Mouse (Mus musculus) embryonic facial prominence, embryonic 13.5 days (tissue): ENCODE measurements around the gene Lrrc23. TPM values are rescaled to one million over a fixed set of nuclear protein-coding genes. Genes with fewer than 3 reads are reported as not detected.

Experiments
- ATAC-seq: fragments of 200-750 bp; cut with Nextera tagmentation; 2 replicates; pipeline ENCODE4 v1.8.0; 2017; ENCODE audit warnings: low read depth; ENCODE audit not compliant: insufficient number of reproducible peaks, insufficient read depth, low FRiP score, low TSS enrichment
- H3K27ac ChIP-seq: fragments of 300-500 bp; sonication (generic); 2 replicates; pipeline ENCODE4 v1.5.1; 2015; ENCODE audit warnings: moderate library complexity, mild to moderate bottlenecking, inconsistent platforms
- H3K27me3 ChIP-seq: fragments of 300-500 bp; sonication (generic); 2 replicates; pipeline ENCODE4 v1.6.1; 2015; ENCODE audit warnings: mild to moderate bottlenecking, inconsistent platforms
- H3K36me3 ChIP-seq: fragments of 300-500 bp; sonication (generic); 2 replicates; pipeline ENCODE4 v1.6.1; 2015; ENCODE audit warnings: mild to moderate bottlenecking, inconsistent platforms
- H3K4me1 ChIP-seq: fragments of 300-500 bp; sonication (generic); 2 replicates; pipeline ENCODE4 v1.6.1; 2015; ENCODE audit warnings: inconsistent platforms
- H3K4me2 ChIP-seq: fragments of 300-500 bp; sonication (generic); 2 replicates; pipeline ENCODE4 v1.6.1; 2015; ENCODE audit warnings: moderate library complexity, mild to moderate bottlenecking, inconsistent platforms
- H3K4me3 ChIP-seq: fragments of 300-500 bp; sonication (generic); 2 replicates; pipeline ENCODE4 v1.5.1; 2015; ENCODE audit warnings: mild to moderate bottlenecking, inconsistent platforms
- H3K9ac ChIP-seq: fragments of 300-500 bp; sonication (generic); 2 replicates; pipeline ENCODE4 v1.6.1; 2015; ENCODE audit warnings: mild to moderate bottlenecking, inconsistent platforms
- H3K9me3 ChIP-seq: fragments of 300-500 bp; sonication (generic); 2 replicates; pipeline ENCODE4 v1.6.1; 2016; ENCODE audit warnings: inconsistent platforms
- WGBS: fragments of 180-500 bp; shearing (Covaris S2); methylation state at CpG from one replicate; pipeline ENCODE4 v1.1.7; 2015; ENCODE audit warnings: mixed read lengths; 5-methylcytosine and 5-hydroxymethylcytosine counted together
- polyA plus RNA-seq: library from polyadenylated mRNA; unstranded; fragments of >200 nt; fragmentation: Nextera tagmentation; extraction: Ambion mirVana; gene quantifications from 2 replicates; pipeline ENCODE4 v1.2.1, GENCODE M21; 2015

Lrrc23 gene
- polyA plus RNA-seq, 1 experiment from 2014 or later, result 0.97 TPM

GRCm38 (mm10) chr6:124787722-124788121 lies 8.2 kb upstream of the Lrrc23 start:
- Histone ChIP-seq H3K9ac (no peak overlapping the region), H3K27ac (no peak overlapping the region), H3K4me3 (no peak overlapping the region), H3K27me3 (no peaks in the 10 kb centered on the region), H3K4me1 (peaks cover 9% of the 10 kb centered on the region; the same call in 1 of the 2 replicates), H3K4me2 (no peak overlapping the region), H3K9me3 (no peaks in the 10 kb centered on the region), H3K36me3 (no peaks in the 10 kb centered on the region)
- no peak for ATAC-seq
- 81% methylated on average over 10 of the region's 10 CpGs for WGBS

- ATAC-seq, result no peak
These were observed 7.4 kb upstream of the Lrrc23 start for GRCm38 (mm10) chr6:124786756-124787420.

GRCm38 (mm10) chr6:124782436-124782835 lies 2.9 kb upstream of the Lrrc23 start:
- ATAC-seq, result no peak; the same call in 1 of the 2 replicates
- H3K36me3 ChIP-seq, result no peaks in the 10 kb centered on the region
- peaks cover 14% of the 10 kb centered on the region for H3K27me3 ChIP-seq
- H3K4me3 ChIP-seq, result no peak overlapping the region
- H3K9me3 ChIP-seq, result no peaks in the 10 kb centered on the region
- peak overlapping the region; percentile 28; the same call in 1 of the 2 replicates for H3K9ac ChIP-seq
- H3K4me1 ChIP-seq, result peaks cover 23% of the 10 kb centered on the region
- peak overlapping the region; percentile 70 for H3K27ac ChIP-seq
- H3K4me2 ChIP-seq, result peak overlapping the region; percentile 43
- 11% methylated on average over 6 of the region's 6 CpGs for WGBS

More at GRCm38 (mm10) chr6:124786756-124787420, 7.4 kb upstream of the Lrrc23 start:
- Histone ChIP-seq H3K4me1 (peaks cover 15% of the 10 kb centered on the region), H3K36me3 (no peaks in the 10 kb centered on the region), H3K9me3 (no peaks in the 10 kb centered on the region), H3K9ac (no peak overlapping the region), H3K4me2 (no peak overlapping the region), H3K4me3 (no peak overlapping the region), H3K27ac (no peak overlapping the region), H3K27me3 (no peaks in the 10 kb centered on the region)
- 56% methylated on average over 8 of the region's 8 CpGs for WGBS

- Histone ChIP-seq H3K4me3 (no peak overlapping the region), H3K4me1 (peaks cover 23% of the 10 kb centered on the region), H3K4me2 (no peak overlapping the region), H3K27ac (no peak overlapping the region), H3K9me3 (no peaks in the 10 kb centered on the region), H3K9ac (no peak overlapping the region), H3K36me3 (no peaks in the 10 kb centered on the region), H3K27me3 (peaks cover 14% of the 10 kb centered on the region)
- ATAC-seq, result no peak
- 83% methylated on average over 7 of the region's 7 CpGs for WGBS
These were observed 1.4 kb upstream of the Lrrc23 start for GRCm38 (mm10) chr6:124780917-124781316.

- WGBS, result 6% methylated on average over 10 of the region's 10 CpGs
- no peak for ATAC-seq
- H3K4me2 ChIP-seq, result peak overlapping the region; percentile 69
- H3K4me1 ChIP-seq, result peaks cover 23% of the 10 kb centered on the region
- H3K27me3 ChIP-seq, result peaks cover 14% of the 10 kb centered on the region
- H3K4me3 ChIP-seq, result peak overlapping the region; percentile 40
- H3K9me3 ChIP-seq, result no peaks in the 10 kb centered on the region
- H3K27ac ChIP-seq, result peak overlapping the region; percentile 28; the same call in 1 of the 2 replicates
- H3K9ac ChIP-seq, result peak overlapping the region; percentile 58
- no peaks in the 10 kb centered on the region for H3K36me3 ChIP-seq
These were observed 473 bp upstream of the Lrrc23 start for GRCm38 (mm10) chr6:124779984-124780416.

GRCm38 (mm10) chr6:124770511-124770910 lies 9.0 kb downstream of the Lrrc23 start:
- WGBS, result 90% methylated on average over 15 of the region's 15 CpGs
- no peak for ATAC-seq
- peaks cover 30% of the 10 kb centered on the region for H3K4me1 ChIP-seq
- no peak overlapping the region for H3K9ac ChIP-seq
- no peak overlapping the region for H3K4me2 ChIP-seq
- 0 out of 2 replicates have a peak, but pooled peaks cover 4% of the 10 kb centered on the region for H3K36me3 ChIP-seq
- H3K4me3 ChIP-seq, result no peak overlapping the region
- H3K27me3 ChIP-seq, result peaks cover 16% of the 10 kb centered on the region
- H3K9me3 ChIP-seq, result no peaks in the 10 kb centered on the region
- no peak overlapping the region for H3K27ac ChIP-seq

GRCm38 (mm10) chr6:124770013-124770412 lies 9.5 kb downstream of the Lrrc23 start:
- WGBS, result 60% methylated on average over 7 of the region's 7 CpGs
- Histone ChIP-seq H3K9ac (peak overlapping the region; percentile 77), H3K36me3 (0 out of 2 replicates have a peak, but pooled peaks cover 4% of the 10 kb centered on the region), H3K27ac (no peak overlapping the region), H3K4me1 (peaks cover 30% of the 10 kb centered on the region), H3K9me3 (no peaks in the 10 kb centered on the region), H3K4me2 (peak overlapping the region; percentile 92), H3K4me3 (peak overlapping the region; percentile 61), H3K27me3 (peaks cover 16% of the 10 kb centered on the region)
- ATAC-seq, result no peak

- peaks cover 16% of the 10 kb centered on the region for H3K27me3 ChIP-seq
- under 1% methylated on average over 53 of the region's 54 CpGs for WGBS
- H3K4me3 ChIP-seq, result peak within 1 kb of the TSS; percentile 61
- no peak within 1 kb of the TSS for H3K27ac ChIP-seq
- peak within 1 kb of the TSS; percentile 77 for H3K9ac ChIP-seq
- peak within 1 kb of the TSS; percentile 92 for H3K4me2 ChIP-seq
- ATAC-seq, result peak; percentile 67; the same call in 1 of the 2 replicates
- H3K9me3 ChIP-seq, result no peaks in the 10 kb centered on the region
- 0 out of 2 replicates have a peak, but pooled peaks cover 4% of the 10 kb centered on the region for H3K36me3 ChIP-seq
- peaks cover 30% of the 10 kb centered on the region for H3K4me1 ChIP-seq
These were observed 10.3 kb downstream of the Lrrc23 start, which contains the start of gene Eno2 for GRCm38 (mm10) chr6:124769101-124769765. TSS of gene Eno2 (minus strand) at chr6:124769673.

GRCm38 (mm10) chr6:124768704-124769044 lies 10.9 kb downstream of the Lrrc23 start:
- peaks cover 16% of the 10 kb centered on the region for H3K27me3 ChIP-seq
- H3K9me3 ChIP-seq, result no peaks in the 10 kb centered on the region
- ATAC-seq, result no peak
- H3K4me3 ChIP-seq, result peak overlapping the region; percentile 61
- H3K4me2 ChIP-seq, result peak overlapping the region; percentile 92
- H3K9ac ChIP-seq, result peak overlapping the region; percentile 77
- 0 out of 2 replicates have a peak, but pooled peaks cover 4% of the 10 kb centered on the region for H3K36me3 ChIP-seq
- no peak overlapping the region for H3K27ac ChIP-seq
- peaks cover 30% of the 10 kb centered on the region for H3K4me1 ChIP-seq
- 4% methylated on average over 9 of the region's 9 CpGs for WGBS

GRCm38 (mm10) chr6:124767920-124768703 lies 11.4 kb downstream of the Lrrc23 start:
- no peak for ATAC-seq
- peak overlapping the region; percentile 77 for H3K9ac ChIP-seq
- H3K4me1 ChIP-seq, result peaks cover 30% of the 10 kb centered on the region
- H3K4me3 ChIP-seq, result peak overlapping the region; percentile 61
- H3K27me3 ChIP-seq, result peaks cover 16% of the 10 kb centered on the region
- no peaks in the 10 kb centered on the region for H3K9me3 ChIP-seq
- peak overlapping the region; percentile 92 for H3K4me2 ChIP-seq
- no peak overlapping the region for H3K27ac ChIP-seq
- WGBS, result 22% methylated on average over 19 of the region's 19 CpGs
- H3K36me3 ChIP-seq, result 0 out of 2 replicates have a peak, but pooled peaks cover 4% of the 10 kb centered on the region

GRCm38 (mm10) chr6:124767536-124767919 lies 12.0 kb downstream of the Lrrc23 start:
- Histone ChIP-seq H3K4me1 (peaks cover 30% of the 10 kb centered on the region), H3K4me3 (no peak overlapping the region; the same call in 1 of the 2 replicates), H3K36me3 (0 out of 2 replicates have a peak, but pooled peaks cover 4% of the 10 kb centered on the region), H3K9me3 (no peaks in the 10 kb centered on the region), H3K4me2 (peak overlapping the region; percentile 92), H3K9ac (peak overlapping the region; percentile 36; the same call in 1 of the 2 replicates), H3K27ac (no peak overlapping the region), H3K27me3 (peaks cover 16% of the 10 kb centered on the region)
- ATAC-seq, result no peak
- 33% methylated on average over 4 of the region's 4 CpGs for WGBS
